Mouse (Mus musculus): Measurements from ENCODE around the gene Mindy2. TPM values are rescaled to one million over a fixed set of nuclear protein-coding genes. Genes with fewer than 3 reads are reported as not detected.

The Mindy2 gene
- total and polyA plus RNA-seq, 3 experiments, result 6.3 to 6.8 TPM; not detected in 1

- no peak for TF ChIP-seq POLR2AphosphoS5 (IDR thresholded peaks at IDR 0.05; ENCODE audit: borderline replicate concordance, low read depth, low read length)
- TF ChIP-seq MYC (IDR thresholded peaks at IDR 0.05; ENCODE audit: low read depth, low read length), result 0 out of 2 replicates have a peak, but pooled peaks have one; percentile 48
- TF ChIP-seq SIN3A (IDR thresholded peaks at IDR 0.05; ENCODE audit: low read length), result peak; percentile 89
- peak; percentile 63; the same call in 1 of the 2 replicates for TF ChIP-seq ZNF384 (IDR thresholded peaks at IDR 0.05; ENCODE audit: low read depth, low read length)
- TF ChIP-seq NRF1 (IDR thresholded peaks at IDR 0.05; ENCODE audit: insufficient read depth, low read depth, low read length, poor library complexity, severe bottlenecking), result peak; percentile 43; the same call in 1 of the 2 replicates
Observed at GRCm38 (mm10) chr9:70657013-70657967, at the start of gene Mindy2 (continued).

- no peak for DNase-seq (ENCODE audit: low read depth, low spot score)
- Histone ChIP-seq H3K27ac (ENCODE audit: control insufficient read depth, low read depth, low read length) (no peak overlapping the region), H3K4me3 (ENCODE audit: control insufficient read depth in 1 of 2, insufficient read depth in 1 of 2, low read depth in 2 of 2, low read length in 2 of 2) (no peak overlapping the region), H3K9me3 (replicated peaks; ENCODE audit: insufficient read depth, low read length) (no peaks in the 10 kb centered on the region), H3K27me3 (ENCODE audit: control insufficient read depth in 1 of 2, insufficient read depth in 2 of 2, low read length in 2 of 2) (no peaks in the 10 kb centered on the region), H3K9ac (ENCODE audit: control insufficient read depth, low read depth, low read length, poor library complexity, severe bottlenecking) (no peak overlapping the region), H3K36me3 (ENCODE audit: control insufficient read depth in 1 of 2, insufficient read depth in 2 of 2, low read length in 2 of 2) (peaks cover 8 to 10% of the 10 kb centered on the region in 2 experiments), H3K79me2 (ENCODE audit: control insufficient read depth, insufficient read depth, low read length, poor library complexity) (peaks cover 3% of the 10 kb centered on the region; the same call in 1 of the 2 replicates), H3K4me1 (ENCODE audit: control insufficient read depth in 1 of 2, insufficient read depth in 2 of 2, low read length in 2 of 2) (peaks cover 0 to 4% of the 10 kb centered on the region in 2 experiments; a peak in 2 of 4 replicates)
- TF ChIP-seq POLR2AphosphoS2 (IDR thresholded peaks at IDR 0.05; ENCODE audit: low read length), result no peak
- TF ChIP-seq MEF2A (IDR thresholded peaks at IDR 0.05; ENCODE audit: extremely low read depth, insufficient replicate concordance, low read depth, low read length, poor library complexity, severe bottlenecking), result no peak
- no peak for TF ChIP-seq UBTF (IDR thresholded peaks at IDR 0.05; ENCODE audit: borderline replicate concordance, insufficient read depth, low read depth, low read length)
- TF ChIP-seq SMC3 (IDR thresholded peaks at IDR 0.05; ENCODE audit: low read depth, low read length), result no peak
- TF ChIP-seq HCFC1 (IDR thresholded peaks at IDR 0.05; ENCODE audit: low read depth, low read length), result no peak
- no peak for TF ChIP-seq MXI1 (IDR thresholded peaks at IDR 0.05; ENCODE audit: low read depth, low read length)
- no peak for TF ChIP-seq KAT2A (conservative IDR thresholded peaks at IDR 0.05; ENCODE audit: low read depth, low read length)
- no peak for TF ChIP-seq GABPA (IDR thresholded peaks at IDR 0.05; ENCODE audit: low read depth, low read length)
- no peak for TF ChIP-seq POLR2A (IDR thresholded peaks at IDR 0.05; ENCODE audit: control insufficient read depth in 1 of 2, insufficient read depth in 1 of 2, low read depth in 1 of 2, low read length in 2 of 2, poor library complexity in 1 of 2)
- no peak for TF ChIP-seq MYB (IDR thresholded peaks at IDR 0.05; ENCODE audit: low read depth, low read length)
- TF ChIP-seq CHD2 (IDR thresholded peaks at IDR 0.05; ENCODE audit: low read length), result no peak
- TF ChIP-seq RAD21 (IDR thresholded peaks at IDR 0.05; ENCODE audit: low read depth, low read length), result no peak
- no peak for TF ChIP-seq BHLHE40 (IDR thresholded peaks at IDR 0.05; ENCODE audit: borderline replicate concordance, low read depth, low read length)
- no peak for TF ChIP-seq USF1 (IDR thresholded peaks at IDR 0.05; ENCODE audit: low read depth, low read length)
- no peak for TF ChIP-seq MAZ (IDR thresholded peaks at IDR 0.05; ENCODE audit: low read depth, low read length)
- TF ChIP-seq TCF12 (IDR thresholded peaks at IDR 0.05; ENCODE audit: low read depth, low read length), result no peak
- no peak for TF ChIP-seq CTCF (IDR thresholded peaks at IDR 0.05 in 2 of 3, conservative IDR thresholded peaks at IDR 0.05 in 1 of 3; ENCODE audit: control insufficient read depth in 1 of 3, insufficient read depth in 1 of 3, low read depth in 2 of 3, low read length in 3 of 3, poor library complexity in 1 of 3, severe bottlenecking in 1 of 3)
- no peak for TF ChIP-seq RCOR1 (IDR thresholded peaks at IDR 0.05; ENCODE audit: low read depth, low read length)
Observed at GRCm38 (mm10) chr9:70706444-70706843, 49.5 kb upstream of the Mindy2 start.

All from MEL (cell line).